Mouse (Mus musculus): ENCODE results near the gene Arrdc2.

GRCm38 (mm10) chr8:70795370-70795769 is 44.1 kb downstream of the Arrdc2 start:
- TF ChIP-seq CTCF (IDR thresholded peaks at IDR 0.05; ENCODE audit: borderline replicate concordance, insufficient read depth, low read length) (peak; percentile 22; the same call in 1 of the 2 replicates), POLR2A (IDR thresholded peaks at IDR 0.05; ENCODE audit: low read depth, low read length) (no peak)
